Mouse (Mus musculus): ENCODE results near the gene Cep78. TPM values are rescaled to one million over a fixed set of nuclear protein-coding genes. Genes with fewer than 3 reads are reported as not detected.

The Cep78 gene
- polyA plus RNA-seq, 1 experiment from 2014 or later = 43.3 TPM

DNA sequence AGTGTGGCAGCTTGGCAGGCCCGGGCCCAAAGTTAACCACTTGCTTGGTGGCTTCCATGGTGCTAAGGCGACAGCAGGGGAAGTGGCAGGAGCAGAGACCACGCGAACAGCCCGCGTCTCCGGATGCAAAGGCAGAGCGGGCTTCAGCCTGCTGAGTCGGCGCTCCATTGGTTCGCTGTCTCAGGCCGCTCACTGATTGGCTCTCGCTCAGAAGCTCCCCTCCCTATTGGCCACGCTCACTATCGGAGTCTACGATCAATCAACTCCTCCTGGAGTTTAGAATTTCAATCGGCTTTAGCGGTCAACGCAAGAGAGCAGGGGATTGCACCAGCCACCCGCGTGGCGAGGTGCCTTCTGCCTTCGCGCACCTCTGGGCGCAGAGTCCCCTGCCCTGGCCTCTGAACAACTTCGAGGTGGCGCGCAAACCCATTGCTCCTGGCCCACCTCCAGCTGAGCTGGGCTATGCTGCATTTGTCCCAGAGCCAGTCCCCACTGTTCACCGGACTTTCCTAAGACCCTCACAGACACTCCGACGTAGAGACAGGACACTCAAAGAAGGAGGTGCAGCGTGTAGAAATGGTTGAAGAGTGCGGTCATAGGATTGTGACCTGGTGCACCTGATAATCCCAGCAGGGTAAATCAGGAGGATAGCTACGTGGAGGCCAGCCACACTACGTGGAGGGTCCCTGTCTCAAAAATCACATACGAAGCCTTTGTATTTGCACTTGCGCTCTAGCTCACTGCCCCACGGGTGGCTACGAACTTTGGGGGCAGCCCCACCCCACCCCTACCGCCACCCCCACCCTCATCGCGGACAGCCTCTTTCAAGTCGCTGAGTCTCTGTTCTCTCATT is 59.7 kb downstream of the Cep78 start:
- 4% methylated on average over 43 of the region's 43 CpGs for WGBS
- Histone ChIP-seq H3K9me3 (no peaks in the 10 kb centered on the region), H3K4me1 (peaks cover 14% of the 10 kb centered on the region), H3K9ac (peak overlapping the region; percentile 58), H3K27me3 (no peaks in the 10 kb centered on the region), H3K4me3 (peak overlapping the region; percentile 58), H3K36me3 (no peaks in the 10 kb centered on the region), H3K27ac (peak overlapping the region; percentile 78), H3K4me2 (replicated peaks) (peak overlapping the region; percentile 90)
- ATAC-seq (ENCODE audit: insufficient number of reproducible peaks, insufficient read depth, low FRiP score, low TSS enrichment) = peak; percentile 94

DNA sequence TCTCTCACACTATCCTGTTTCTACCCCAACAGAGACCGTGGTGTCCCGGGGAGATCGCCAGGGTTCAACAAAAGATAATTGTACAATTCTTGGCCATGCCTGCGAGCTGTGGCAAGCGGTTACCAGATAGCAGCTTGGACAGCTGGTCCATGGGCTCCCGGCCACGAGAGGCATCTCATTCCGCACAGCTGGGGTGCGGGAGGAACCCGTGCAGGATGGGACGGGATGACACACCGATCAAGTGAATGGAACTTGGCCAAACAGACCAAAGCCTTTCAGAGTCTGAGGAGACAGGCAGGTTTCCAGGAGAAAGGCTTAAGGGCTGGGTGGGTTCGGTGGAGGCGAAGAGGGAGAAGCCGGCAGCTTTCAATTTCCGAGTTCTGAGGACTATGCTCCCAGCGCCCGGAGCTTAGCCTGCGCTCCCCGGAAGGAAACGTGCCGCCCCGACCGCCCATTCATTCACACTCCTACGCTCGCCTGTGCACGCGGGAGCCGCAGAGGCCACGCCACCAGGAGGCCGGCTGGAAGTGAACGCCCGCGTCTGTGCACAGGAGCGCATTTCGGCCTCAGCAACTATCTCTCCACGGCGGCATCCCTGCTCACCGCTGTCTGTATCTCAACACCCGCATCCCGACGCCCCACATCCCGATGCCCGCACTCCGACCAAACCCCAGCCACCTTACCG is 60.5 kb downstream of the Cep78 start:
- Histone ChIP-seq H3K9ac (peak overlapping the region; percentile 58), H3K27ac (peak overlapping the region; percentile 78), H3K36me3 (no peaks in the 10 kb centered on the region), H3K9me3 (no peaks in the 10 kb centered on the region), H3K4me2 (replicated peaks) (peak overlapping the region; percentile 90), H3K27me3 (no peaks in the 10 kb centered on the region), H3K4me3 (peak overlapping the region; percentile 58), H3K4me1 (peaks cover 14% of the 10 kb centered on the region)
- WGBS = under 1% methylated on average over 45 of the region's 46 CpGs
- ATAC-seq (ENCODE audit: insufficient number of reproducible peaks, insufficient read depth, low FRiP score, low TSS enrichment) = peak; percentile 61

GRCm38 (mm10) chr19:15923426-15923825 is 61.4 kb downstream of the Cep78 start:
- no peak overlapping the region for H3K27ac ChIP-seq
- no peaks in the 10 kb centered on the region for H3K27me3 ChIP-seq
- H3K36me3 ChIP-seq = 0 out of 2 replicates have a peak, but pooled peaks cover 6% of the 10 kb centered on the region
- 41% methylated on average over 9 of the region's 9 CpGs for WGBS
- ATAC-seq (ENCODE audit: insufficient number of reproducible peaks, insufficient read depth, low FRiP score, low TSS enrichment) = no peak
- peaks cover 14% of the 10 kb centered on the region for H3K4me1 ChIP-seq
- H3K4me3 ChIP-seq = peak overlapping the region; percentile 58
- H3K9me3 ChIP-seq = no peaks in the 10 kb centered on the region
- H3K9ac ChIP-seq = no peak overlapping the region
- H3K4me2 ChIP-seq (replicated peaks) = peak overlapping the region; percentile 90

- Histone ChIP-seq H3K4me1 (peaks cover 9% of the 10 kb centered on the region), H3K9me3 (no peaks in the 10 kb centered on the region), H3K4me2 (replicated peaks) (no peak overlapping the region), H3K27ac (no peak overlapping the region), H3K9ac (no peak overlapping the region), H3K27me3 (no peaks in the 10 kb centered on the region), H3K4me3 (no peak overlapping the region), H3K36me3 (0 out of 2 replicates have a peak, but pooled peaks cover 26% of the 10 kb centered on the region)
- no peak for ATAC-seq (ENCODE audit: insufficient number of reproducible peaks, insufficient read depth, low FRiP score, low TSS enrichment)
- WGBS = 90% methylated on average over 7 of the region's 7 CpGs
These were observed 65.5 kb downstream of the Cep78 start for GRCm38 (mm10) chr19:15919336-15919735.

GRCm38 (mm10) chr19:15918111-15918510 is 66.7 kb downstream of the Cep78 start:
- no peak for ATAC-seq (ENCODE audit: insufficient number of reproducible peaks, insufficient read depth, low FRiP score, low TSS enrichment)
- H3K4me3 ChIP-seq = no peak overlapping the region
- peaks cover 34% of the 10 kb centered on the region; the same call in 1 of the 2 replicates for H3K36me3 ChIP-seq
- H3K9me3 ChIP-seq = no peaks in the 10 kb centered on the region
- 95% methylated on average over 7 of the region's 7 CpGs for WGBS
- H3K27me3 ChIP-seq = no peaks in the 10 kb centered on the region
- no peak overlapping the region for H3K9ac ChIP-seq
- H3K27ac ChIP-seq = no peak overlapping the region
- H3K4me1 ChIP-seq = no peaks in the 10 kb centered on the region; the same call in 1 of the 2 replicates
- H3K4me2 ChIP-seq (replicated peaks) = no peak overlapping the region

GRCm38 (mm10) chr19:15913249-15913997 is 71.4 kb downstream of the Cep78 start:
- Histone ChIP-seq H3K36me3 (peaks cover 32% of the 10 kb centered on the region; the same call in 1 of the 2 replicates), H3K4me2 (replicated peaks) (no peak overlapping the region), H3K4me3 (no peak overlapping the region), H3K27ac (no peak overlapping the region), H3K4me1 (no peaks in the 10 kb centered on the region), H3K9ac (no peak overlapping the region), H3K9me3 (no peaks in the 10 kb centered on the region), H3K27me3 (no peaks in the 10 kb centered on the region)
- WGBS = 90% methylated on average over 9 of the region's 9 CpGs
- no peak for ATAC-seq (ENCODE audit: insufficient number of reproducible peaks, insufficient read depth, low FRiP score, low TSS enrichment)

- ATAC-seq (ENCODE audit: insufficient number of reproducible peaks, insufficient read depth, low FRiP score, low TSS enrichment) = no peak
- Histone ChIP-seq H3K36me3 (peaks cover 34% of the 10 kb centered on the region), H3K9me3 (no peaks in the 10 kb centered on the region), H3K4me2 (replicated peaks) (no peak overlapping the region), H3K27me3 (no peaks in the 10 kb centered on the region), H3K9ac (no peak overlapping the region), H3K4me1 (no peaks in the 10 kb centered on the region), H3K27ac (no peak overlapping the region), H3K4me3 (no peak overlapping the region)
- 95% methylated on average over 5 of the region's 5 CpGs for WGBS
These were observed 73.3 kb downstream of the Cep78 start for GRCm38 (mm10) chr19:15911441-15911840.

- no peaks in the 10 kb centered on the region for H3K27me3 ChIP-seq
- no peak for ATAC-seq (ENCODE audit: insufficient number of reproducible peaks, insufficient read depth, low FRiP score, low TSS enrichment)
- peaks cover 33% of the 10 kb centered on the region for H3K36me3 ChIP-seq
- no peak overlapping the region for H3K27ac ChIP-seq
- H3K9ac ChIP-seq = no peak overlapping the region
- no peak overlapping the region for H3K4me3 ChIP-seq
- WGBS = 90% methylated on average over 3 of the region's 3 CpGs
- H3K4me2 ChIP-seq (replicated peaks) = no peak overlapping the region
- no peaks in the 10 kb centered on the region for H3K9me3 ChIP-seq
- H3K4me1 ChIP-seq = no peaks in the 10 kb centered on the region
These were observed 73.8 kb downstream of the Cep78 start for GRCm38 (mm10) chr19:15910987-15911386.

GRCm38 (mm10) chr19:15910488-15910887 is 74.3 kb downstream of the Cep78 start:
- 91% methylated on average over 1 of the region's 1 CpGs for WGBS
- Histone ChIP-seq H3K36me3 (peaks cover 32% of the 10 kb centered on the region), H3K9ac (no peak overlapping the region)

DNA sequence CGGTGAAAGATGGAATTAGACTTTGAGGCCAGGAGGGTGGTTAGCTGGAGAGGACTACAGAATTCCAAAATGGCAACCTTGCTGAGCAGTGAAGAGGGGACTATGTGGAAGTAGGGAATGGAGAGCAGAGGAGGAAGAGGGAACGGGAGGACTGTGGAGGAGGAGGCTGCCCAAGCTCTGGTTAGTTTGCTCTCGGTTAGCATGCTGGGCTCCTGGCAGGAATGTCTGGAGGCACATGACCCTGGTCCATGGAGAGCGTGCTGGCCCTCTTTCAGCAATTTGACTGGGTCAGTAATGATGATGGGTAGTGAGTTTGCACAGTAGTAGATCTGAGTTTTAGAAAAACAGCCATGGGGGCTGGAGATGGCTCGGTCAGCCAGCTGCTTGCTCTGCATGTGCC is 76.8 kb downstream of the Cep78 start:
- H3K9me3 ChIP-seq = no peaks in the 10 kb centered on the region
- ATAC-seq (ENCODE audit: insufficient number of reproducible peaks, insufficient read depth, low FRiP score, low TSS enrichment) = no peak
- WGBS = 91% methylated on average over 5 of the region's 5 CpGs
- H3K4me1 ChIP-seq = peaks cover 10% of the 10 kb centered on the region
- no peak overlapping the region for H3K4me2 ChIP-seq (replicated peaks)
- H3K9ac ChIP-seq = no peak overlapping the region
- H3K27ac ChIP-seq = no peak overlapping the region
- H3K27me3 ChIP-seq = no peaks in the 10 kb centered on the region
- H3K4me3 ChIP-seq = no peak overlapping the region
- peaks cover 24% of the 10 kb centered on the region for H3K36me3 ChIP-seq

More at GRCm38 (mm10) chr19:15910488-15910887, 74.3 kb downstream of the Cep78 start:
- no peaks in the 10 kb centered on the region for H3K27me3 ChIP-seq
- H3K27ac ChIP-seq = no peak overlapping the region
- H3K4me3 ChIP-seq = no peak overlapping the region
- H3K4me1 ChIP-seq = no peaks in the 10 kb centered on the region
- H3K4me2 ChIP-seq (replicated peaks) = no peak overlapping the region
- H3K9me3 ChIP-seq = no peaks in the 10 kb centered on the region
- ATAC-seq (ENCODE audit: insufficient number of reproducible peaks, insufficient read depth, low FRiP score, low TSS enrichment) = no peak
